Mouse (Mus musculus): ENCODE measurements at regions not wholly inside any gene's neighbourhood (a gene's known extent, or its start where the extent isn't known, plus 50 kb on each side); places are given as distances from the start of the nearest gene placed in this dataset.

DNA sequence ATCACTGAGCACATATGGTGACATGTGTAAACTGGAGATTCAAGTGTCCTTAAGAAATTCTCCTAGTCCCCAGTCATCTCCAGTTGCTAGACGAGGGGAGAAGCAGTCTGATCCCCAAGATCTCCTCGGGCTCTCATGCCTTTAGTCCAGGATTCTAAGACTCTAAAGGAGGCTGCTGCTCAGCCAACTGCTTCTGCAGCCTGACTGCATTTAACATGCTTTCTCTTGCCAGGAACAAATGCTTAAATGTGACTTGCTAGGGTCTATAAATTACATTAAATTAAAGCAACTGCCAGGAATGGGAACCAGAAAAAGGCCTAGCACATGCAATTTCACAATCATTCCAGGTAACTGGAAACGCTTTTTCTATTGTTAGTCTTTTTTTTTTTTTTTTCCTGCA is 599.8 kb upstream of the Gcfc2 start:
- no peak overlapping the region for H3K4me3 ChIP-seq (replicated peaks)
- peaks cover 2% of the 10 kb centered on the region for H3K9me3 ChIP-seq
- no peaks in the 10 kb centered on the region for H3K4me1 ChIP-seq
- no peaks in the 10 kb centered on the region for H3K36me3 ChIP-seq (replicated peaks; ENCODE audit: low read length)
- no peak for TF ChIP-seq GATA1 (IDR thresholded peaks at IDR 0.05; ENCODE audit: borderline replicate concordance, low read length)
- no peak for TF ChIP-seq FLI1 (IDR thresholded peaks at IDR 0.05; ENCODE audit: low read length)
- H3K27me3 ChIP-seq (replicated peaks) = no peaks in the 10 kb centered on the region

DNA sequence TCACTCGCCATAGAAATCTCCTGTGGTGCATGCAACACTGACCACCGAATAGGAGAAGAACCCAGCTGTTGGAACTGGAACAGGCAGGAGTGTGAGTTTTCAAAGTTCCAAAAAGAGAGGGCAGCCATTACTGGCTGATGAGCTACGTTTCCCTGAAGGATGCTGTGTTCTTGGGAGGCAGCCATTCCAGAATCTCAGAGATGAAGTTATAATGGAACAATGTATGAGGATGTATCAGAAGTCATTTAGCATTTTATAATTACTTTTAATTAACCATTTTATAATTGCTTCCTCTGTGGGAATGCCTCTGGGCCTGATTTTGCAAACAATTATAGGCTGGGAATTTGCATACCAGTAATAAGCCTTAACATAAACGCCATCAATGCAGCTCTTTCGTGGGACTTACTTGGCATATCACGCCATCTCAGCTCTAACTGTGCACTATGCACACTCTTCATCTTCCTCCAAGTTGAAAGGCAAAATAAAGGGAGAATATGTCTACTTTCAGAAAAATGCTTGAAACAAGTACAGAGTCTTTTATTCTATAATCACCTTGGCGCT is 559.4 kb upstream of the Gcfc2 start:
- no peaks in the 10 kb centered on the region for H3K4me1 ChIP-seq
- H3K27me3 ChIP-seq (replicated peaks) = no peaks in the 10 kb centered on the region
- H3K4me3 ChIP-seq (replicated peaks) = no peak overlapping the region
- TF ChIP-seq FLI1 (IDR thresholded peaks at IDR 0.05; ENCODE audit: low read length) (no peak), GATA1 (IDR thresholded peaks at IDR 0.05; ENCODE audit: borderline replicate concordance, low read length) (no peak)
- H3K36me3 ChIP-seq (replicated peaks; ENCODE audit: low read length) = no peaks in the 10 kb centered on the region
- H3K9me3 ChIP-seq = 0 out of 2 replicates have a peak, but pooled peaks cover 4% of the 10 kb centered on the region

DNA sequence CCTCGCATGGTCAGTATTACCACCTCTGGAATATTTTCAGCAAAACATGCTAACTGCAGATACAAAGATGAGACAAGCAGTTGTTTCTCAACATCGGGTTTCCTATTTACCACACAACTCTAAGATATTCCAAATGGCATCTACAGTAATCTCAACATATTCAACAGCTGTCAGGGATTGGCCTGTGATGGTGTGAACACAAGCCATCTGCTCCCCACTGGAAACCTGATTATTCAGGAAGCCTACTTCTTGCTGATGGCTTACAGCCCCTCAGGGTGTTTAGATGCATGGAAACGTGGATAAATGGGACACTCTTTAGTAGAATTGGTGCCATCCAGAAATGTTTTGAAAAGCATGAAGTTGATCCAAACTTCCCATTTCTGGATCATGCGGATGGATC is 535.0 kb upstream of the Gcfc2 start:
- H3K4me1 ChIP-seq = no peaks in the 10 kb centered on the region
- no peak for TF ChIP-seq FLI1 (IDR thresholded peaks at IDR 0.05; ENCODE audit: low read length)
- no peak for TF ChIP-seq GATA1 (IDR thresholded peaks at IDR 0.05; ENCODE audit: borderline replicate concordance, low read length)
- H3K36me3 ChIP-seq (replicated peaks; ENCODE audit: low read length) = no peaks in the 10 kb centered on the region
- peaks cover 4% of the 10 kb centered on the region; the same call in 1 of the 2 replicates for H3K9me3 ChIP-seq
- no peaks in the 10 kb centered on the region for H3K27me3 ChIP-seq (replicated peaks)
- no peak overlapping the region for H3K4me3 ChIP-seq (replicated peaks)

DNA sequence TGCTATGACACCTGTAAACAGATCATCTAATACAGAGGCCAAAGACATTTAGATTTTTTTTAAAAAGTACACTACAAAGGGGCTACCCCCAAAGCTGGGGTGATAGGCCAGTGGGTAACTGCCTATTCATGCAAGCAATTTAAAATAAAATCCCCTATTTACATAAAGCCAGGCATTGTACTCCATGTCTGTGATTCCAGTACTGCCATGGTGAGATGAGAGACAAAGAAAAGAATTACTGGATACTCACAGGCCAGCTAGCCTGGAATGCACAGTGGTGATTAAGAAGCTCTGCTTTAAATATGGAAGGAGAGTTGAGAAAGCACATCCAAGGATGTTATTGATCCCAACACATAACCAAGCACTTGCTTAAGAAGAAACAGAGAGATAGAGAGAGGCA is 520.3 kb upstream of the Gcfc2 start:
- H3K36me3 ChIP-seq (replicated peaks; ENCODE audit: low read length) = no peaks in the 10 kb centered on the region
- no peak overlapping the region for H3K4me3 ChIP-seq (replicated peaks)
- H3K9me3 ChIP-seq = peaks cover 11% of the 10 kb centered on the region; the same call in 1 of the 2 replicates
- no peaks in the 10 kb centered on the region for H3K27me3 ChIP-seq (replicated peaks)
- TF ChIP-seq GATA1 (IDR thresholded peaks at IDR 0.05; ENCODE audit: borderline replicate concordance, low read length) (no peak), FLI1 (IDR thresholded peaks at IDR 0.05; ENCODE audit: low read length) (no peak)
- H3K4me1 ChIP-seq = no peaks in the 10 kb centered on the region

DNA sequence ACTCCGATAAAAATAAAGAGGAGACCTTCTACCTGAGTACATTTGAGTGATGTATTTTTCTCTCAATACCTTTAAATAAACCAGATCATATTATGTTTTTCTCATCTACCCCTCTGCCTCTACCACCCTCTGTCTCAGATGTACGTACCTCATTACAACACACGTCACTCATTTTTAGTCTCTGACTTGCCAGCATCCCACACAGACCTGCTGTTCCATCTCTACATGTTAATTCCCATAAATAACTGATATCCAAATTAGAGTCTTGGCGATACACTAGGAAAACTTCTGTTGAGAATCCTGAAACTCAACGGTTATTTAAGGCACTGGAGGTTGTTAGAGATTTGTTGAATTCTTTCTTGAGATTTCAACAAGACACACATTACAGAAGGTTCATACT is 509.9 kb upstream of the Gcfc2 start:
- Histone ChIP-seq H3K4me3 (replicated peaks) (no peak overlapping the region), H3K4me1 (no peaks in the 10 kb centered on the region), H3K9me3 (no peaks in the 10 kb centered on the region; the same call in 1 of the 2 replicates), H3K36me3 (replicated peaks; ENCODE audit: low read length) (no peaks in the 10 kb centered on the region), H3K27me3 (replicated peaks) (no peaks in the 10 kb centered on the region)
- no peak for TF ChIP-seq GATA1 (IDR thresholded peaks at IDR 0.05; ENCODE audit: borderline replicate concordance, low read length)
- no peak for TF ChIP-seq FLI1 (IDR thresholded peaks at IDR 0.05; ENCODE audit: low read length)

DNA sequence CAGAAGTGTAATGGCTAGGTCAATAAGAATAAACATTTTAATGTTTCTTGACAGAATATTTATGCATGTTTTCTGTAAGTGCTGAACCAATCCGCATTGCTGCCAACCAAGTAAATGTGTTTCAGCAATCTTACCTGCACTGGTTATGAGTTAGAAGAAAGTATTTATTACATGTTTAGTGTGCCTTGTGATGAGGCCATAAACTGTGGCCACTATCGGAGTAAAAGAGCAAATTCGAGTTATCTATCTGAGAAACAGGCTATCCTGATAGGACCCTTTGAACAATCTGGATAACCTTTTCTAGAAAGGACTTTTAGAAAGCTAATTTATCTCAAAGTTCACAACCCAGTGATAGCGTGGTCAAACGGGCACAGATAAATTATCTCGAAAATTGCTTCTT is 488.7 kb upstream of the Gcfc2 start:
- Histone ChIP-seq H3K36me3 (replicated peaks; ENCODE audit: low read length) (no peaks in the 10 kb centered on the region), H3K9me3 (0 out of 2 replicates have a peak, but pooled peaks cover 3% of the 10 kb centered on the region), H3K4me1 (no peaks in the 10 kb centered on the region), H3K27me3 (replicated peaks) (no peaks in the 10 kb centered on the region), H3K4me3 (replicated peaks) (no peak overlapping the region)
- TF ChIP-seq FLI1 (IDR thresholded peaks at IDR 0.05; ENCODE audit: low read length) = no peak
- no peak for TF ChIP-seq GATA1 (IDR thresholded peaks at IDR 0.05; ENCODE audit: borderline replicate concordance, low read length)

DNA sequence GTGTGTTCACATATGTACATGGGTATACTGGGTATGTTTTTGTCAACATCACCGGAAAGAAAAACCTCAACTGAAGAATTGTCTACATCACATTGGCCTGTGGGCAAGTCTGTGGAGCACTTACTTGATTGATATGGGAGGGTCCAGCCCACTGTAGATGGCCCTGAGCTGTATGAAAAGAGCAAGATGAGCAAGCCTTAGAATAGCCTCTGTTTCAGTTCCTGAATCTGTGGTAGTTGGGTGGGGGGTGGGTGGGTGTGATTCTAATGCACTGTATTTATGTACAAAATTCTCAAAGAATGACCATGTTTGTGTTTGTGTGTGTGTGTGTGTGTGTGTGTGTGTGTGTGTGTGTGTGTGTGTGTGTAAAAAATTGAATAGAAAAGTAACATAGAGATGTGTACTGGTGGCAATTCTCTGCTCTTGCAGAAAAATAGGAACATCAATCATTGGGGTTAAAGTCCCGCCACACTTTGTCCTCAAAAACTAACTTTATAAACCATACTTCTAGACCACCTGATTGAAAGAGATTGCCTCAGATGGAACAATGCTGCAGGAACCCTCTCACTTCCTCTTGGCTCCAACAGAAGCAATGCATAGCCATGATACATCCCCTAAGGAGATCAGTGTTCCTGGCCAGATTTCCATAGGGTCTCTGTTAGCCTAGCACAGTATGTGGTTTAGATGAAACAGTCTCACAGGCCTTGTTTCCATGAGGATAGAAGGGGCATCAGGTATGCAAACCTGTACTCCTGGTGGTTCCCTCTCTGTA is 484.3 kb upstream of the Gcfc2 start:
- H3K4me1 ChIP-seq = no peaks in the 10 kb centered on the region
- 0 out of 2 replicates have a peak, but pooled peaks cover 1% of the 10 kb centered on the region for H3K9me3 ChIP-seq
- no peak overlapping the region for H3K4me3 ChIP-seq (replicated peaks)
- no peaks in the 10 kb centered on the region for H3K36me3 ChIP-seq (replicated peaks; ENCODE audit: low read length)
- H3K27me3 ChIP-seq (replicated peaks) = no peaks in the 10 kb centered on the region
- no peak for TF ChIP-seq FLI1 (IDR thresholded peaks at IDR 0.05; ENCODE audit: low read length)
- TF ChIP-seq GATA1 (IDR thresholded peaks at IDR 0.05; ENCODE audit: borderline replicate concordance, low read length) = no peak

DNA sequence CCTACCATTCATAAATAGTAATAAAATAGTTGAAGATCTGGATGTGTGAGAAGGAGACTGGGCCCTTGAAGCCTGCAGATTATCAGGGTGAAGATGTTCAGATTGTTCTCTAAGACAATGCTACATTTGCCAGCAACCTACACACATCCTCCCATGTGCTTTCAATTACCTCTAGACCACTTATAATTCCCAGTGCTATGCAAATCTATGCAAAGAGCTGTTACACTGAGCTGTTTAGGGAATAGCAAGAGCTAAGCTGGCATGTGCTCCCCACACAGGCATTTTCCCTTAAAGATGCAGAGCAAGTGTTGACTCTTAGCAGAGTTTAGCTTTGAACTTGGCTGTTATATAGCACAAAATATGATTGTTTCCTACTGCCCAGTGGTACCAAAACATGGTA is 482.1 kb upstream of the Gcfc2 start:
- no peak for TF ChIP-seq GATA1 (IDR thresholded peaks at IDR 0.05; ENCODE audit: borderline replicate concordance, low read length)
- TF ChIP-seq FLI1 (IDR thresholded peaks at IDR 0.05; ENCODE audit: low read length) = no peak
- Histone ChIP-seq H3K36me3 (replicated peaks; ENCODE audit: low read length) (no peaks in the 10 kb centered on the region), H3K4me1 (no peaks in the 10 kb centered on the region), H3K27me3 (replicated peaks) (no peaks in the 10 kb centered on the region), H3K9me3 (peaks cover 5% of the 10 kb centered on the region), H3K4me3 (replicated peaks) (no peak overlapping the region)

DNA sequence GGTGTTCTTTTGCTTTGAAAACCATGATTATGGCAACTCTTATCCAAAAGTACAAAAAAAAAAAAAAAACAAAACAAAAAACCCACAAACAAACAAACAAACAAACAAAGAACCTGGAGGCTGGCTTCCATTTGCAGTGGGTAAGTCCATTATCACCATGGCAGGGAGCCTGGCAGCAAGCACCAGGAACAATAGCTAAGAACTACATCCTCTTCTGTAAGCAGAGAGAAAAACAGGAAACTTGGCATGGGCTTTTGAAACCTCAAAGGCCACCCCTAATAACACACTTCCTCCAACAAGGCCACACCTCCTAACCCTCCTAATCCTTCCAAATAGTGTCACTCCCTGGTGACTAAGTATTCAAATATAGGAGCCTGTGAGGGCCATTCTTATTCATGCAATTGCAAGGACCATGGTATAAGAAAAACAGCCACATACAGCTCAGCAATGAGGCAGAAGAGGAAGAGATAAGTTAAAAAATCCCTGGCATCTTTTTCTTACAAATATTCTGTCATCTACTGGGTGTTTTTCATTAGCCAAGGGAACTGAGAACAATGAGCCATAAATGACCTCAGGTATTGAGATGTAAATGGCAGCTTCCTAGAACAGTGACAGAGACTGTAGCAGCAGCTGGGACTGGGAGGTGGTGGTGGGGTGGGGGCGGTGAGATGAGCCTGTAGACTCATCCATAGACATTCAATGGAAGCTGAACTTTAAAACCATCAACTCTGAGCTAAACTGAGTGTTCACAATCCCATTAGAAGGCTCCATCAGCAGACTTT is 477.3 kb upstream of the Gcfc2 start:
- Histone ChIP-seq H3K9me3 (peaks cover 11% of the 10 kb centered on the region), H3K36me3 (replicated peaks; ENCODE audit: low read length) (no peaks in the 10 kb centered on the region)

DNA sequence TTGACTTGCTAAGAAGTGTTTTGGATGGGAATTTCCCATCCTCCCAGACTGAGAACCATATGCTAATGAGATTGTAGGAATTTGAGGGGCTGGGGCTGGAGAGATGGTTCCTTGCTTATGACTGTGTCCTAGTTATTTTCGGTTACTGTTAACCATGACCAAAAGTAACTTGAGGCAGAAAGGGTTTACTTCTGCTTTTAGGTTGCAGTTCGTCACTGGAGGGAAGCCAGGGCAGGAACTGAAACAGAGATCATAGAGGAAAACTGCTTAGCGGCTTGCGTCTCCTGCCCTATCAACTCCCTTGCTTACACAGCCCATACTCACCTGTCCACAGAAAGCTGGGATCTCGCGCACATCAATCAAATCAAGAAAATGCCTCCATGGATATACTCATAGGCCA is 475.8 kb upstream of the Gcfc2 start:
- H3K27me3 ChIP-seq (replicated peaks) = no peaks in the 10 kb centered on the region
- no peak for TF ChIP-seq FLI1 (IDR thresholded peaks at IDR 0.05; ENCODE audit: low read length)
- no peak for TF ChIP-seq GATA1 (IDR thresholded peaks at IDR 0.05; ENCODE audit: borderline replicate concordance, low read length)
- H3K36me3 ChIP-seq (replicated peaks; ENCODE audit: low read length) = no peaks in the 10 kb centered on the region
- H3K9me3 ChIP-seq = peaks cover 12% of the 10 kb centered on the region
- no peaks in the 10 kb centered on the region for H3K4me1 ChIP-seq
- no peak overlapping the region for H3K4me3 ChIP-seq (replicated peaks)

More for the DNA sequence above, 477.3 kb upstream of the Gcfc2 start:
- H3K4me1 ChIP-seq = no peaks in the 10 kb centered on the region
- no peaks in the 10 kb centered on the region for H3K27me3 ChIP-seq (replicated peaks)
- no peak for TF ChIP-seq GATA1 (IDR thresholded peaks at IDR 0.05; ENCODE audit: borderline replicate concordance, low read length)
- TF ChIP-seq FLI1 (IDR thresholded peaks at IDR 0.05; ENCODE audit: low read length) = no peak
- no peak overlapping the region for H3K4me3 ChIP-seq (replicated peaks)
